ENCODE assay signal across 18 mouse cellular contexts in genomic region chr10:44478091-44478490, GRCm38 (mm10). TPM values are rescaled to one million over a fixed set of nuclear protein-coding genes. Genes with fewer than 3 reads are reported as not detected.
DNase-seq lines count a peak whose midpoint lies in the region; ATAC-seq lines count a peak whose summit lies in the region.
"Had no signal": no experiment of that assay in that cellular context is flagged by ENCODE, and none has a peak within 500 bp of the region (broad histone marks: within the 10 kb centered on the region; RNA-seq: fewer than 3 reads in every experiment).

No protein-coding gene starts in this region.

- H3K27ac ChIP-seq in kidney, embryonic 14.5 days (ENCODE audit: low read depth, low read length) = no peak overlapping the region
- peak overlapping the region; percentile 53 for H3K27ac ChIP-seq in intestine, embryonic 16.5 days (ENCODE audit: low read length)
- no peak overlapping the region for H3K27ac ChIP-seq in midbrain, embryonic 14.5 days (replicated peaks; ENCODE audit: low read depth, low read length)
- H3K27ac ChIP-seq: hindbrain, embryonic 10.5 days; liver, embryonic 14.5 days; neural tube, embryonic 13.5 days had no signal

- H3K4me3 ChIP-seq in kidney, embryonic 14.5 days (ENCODE audit: low read length) = no peak overlapping the region
- no peak overlapping the region for H3K4me3 ChIP-seq in intestine, embryonic 16.5 days (ENCODE audit: low read length)
- H3K4me3 ChIP-seq in midbrain, embryonic 14.5 days (replicated peaks; ENCODE audit: low read depth, low read length) = no peak overlapping the region
- H3K4me3 ChIP-seq: hindbrain, embryonic 10.5 days; neural tube, embryonic 13.5 days had no signal

- DNase-seq in heart, adult 11 months = peak; percentile 87
- DNase-seq in heart, adult 18-20 months = no peak
- peak; percentile 37 for DNase-seq in kidney, adult 18-20 months
- DNase-seq in kidney, postnatal 36 days = peak; percentile 65 to 70
- DNase-seq in midbrain, embryonic 14.5 days = no peak
- DNase-seq: adrenal gland, adult 8-10 months; cerebellum, adult 11 months; lung, postnatal 14 days; right cerebral cortex, postnatal 25 days; thymus, postnatal 36 days had no signal

- no peaks in the 10 kb centered on the region for H3K4me1 ChIP-seq in kidney, embryonic 14.5 days (ENCODE audit: control insufficient read depth, insufficient read depth, low read length)
- H3K4me1 ChIP-seq in intestine, embryonic 16.5 days (ENCODE audit: control insufficient read depth, insufficient read depth, low read length) = peaks cover 19% of the 10 kb centered on the region
- H3K4me1 ChIP-seq in midbrain, embryonic 14.5 days (ENCODE audit: control insufficient read depth, insufficient read depth, low read length) = no peaks in the 10 kb centered on the region
- H3K4me1 ChIP-seq: neural tube, embryonic 13.5 days had no signal

- peaks cover 3% of the 10 kb centered on the region; the same call in 1 of the 2 replicates for H3K27me3 ChIP-seq in kidney, embryonic 14.5 days (ENCODE audit: control insufficient read depth, insufficient read depth, low read length)
- H3K27me3 ChIP-seq in intestine, embryonic 16.5 days (replicated peaks; ENCODE audit: control insufficient read depth, insufficient read depth, low read length) = no peaks in the 10 kb centered on the region
- no peaks in the 10 kb centered on the region for H3K27me3 ChIP-seq in midbrain, embryonic 14.5 days (ENCODE audit: control insufficient read depth, insufficient read depth, low read length)
- H3K27me3 ChIP-seq: CH12.LX had no signal

- no peaks in the 10 kb centered on the region for H3K9me3 ChIP-seq in kidney, embryonic 14.5 days (ENCODE audit: control insufficient read depth, low read length)
- no peaks in the 10 kb centered on the region for H3K9me3 ChIP-seq in intestine, embryonic 16.5 days (ENCODE audit: control insufficient read depth, low read length)
- H3K9me3 ChIP-seq in midbrain, embryonic 14.5 days (ENCODE audit: control insufficient read depth, low read length) = no peaks in the 10 kb centered on the region
- H3K9me3 ChIP-seq: hindbrain, embryonic 10.5 days; neural tube, embryonic 13.5 days had no signal

- no peak overlapping the region for H3K9ac ChIP-seq in kidney, embryonic 14.5 days (ENCODE audit: low read depth, low read length)
- no peak overlapping the region for H3K9ac ChIP-seq in intestine, embryonic 16.5 days (ENCODE audit: low read depth, low read length)
- no peak overlapping the region for H3K9ac ChIP-seq in midbrain, embryonic 14.5 days (replicated peaks; ENCODE audit: low read length)
- H3K9ac ChIP-seq: liver, embryonic 14.5 days; neural tube, embryonic 13.5 days had no signal

- 55% methylated on average over 5 of the region's 5 CpGs for WGBS in kidney, embryonic 14.5 days
- WGBS in intestine, embryonic 16.5 days = 49% methylated on average over 5 of the region's 5 CpGs
- WGBS in midbrain, embryonic 14.5 days = 66% methylated on average over 5 of the region's 5 CpGs

- no peaks in the 10 kb centered on the region for H3K36me3 ChIP-seq in kidney, embryonic 14.5 days (ENCODE audit: control insufficient read depth, insufficient read depth, low read length)
- no peaks in the 10 kb centered on the region for H3K36me3 ChIP-seq in intestine, embryonic 16.5 days (ENCODE audit: control insufficient read depth, insufficient read depth, low read length)
- no peaks in the 10 kb centered on the region for H3K36me3 ChIP-seq in midbrain, embryonic 14.5 days (ENCODE audit: control insufficient read depth, insufficient read depth, low read length)
- H3K36me3 ChIP-seq: hindbrain, embryonic 10.5 days; neural tube, embryonic 13.5 days had no signal

- no peak overlapping the region for H3K4me2 ChIP-seq in kidney, embryonic 14.5 days (replicated peaks; ENCODE audit: low read depth, low read length)
- H3K4me2 ChIP-seq in intestine, embryonic 16.5 days (ENCODE audit: low read depth, low read length) = 0 out of 2 replicates have a peak overlapping the region, but pooled peaks have one; percentile 11
- H3K4me2 ChIP-seq in midbrain, embryonic 14.5 days (ENCODE audit: low read length) = no peak overlapping the region
- H3K4me2 ChIP-seq: midbrain, embryonic 11.5 days; neural tube, embryonic 13.5 days had no signal

- no peak for ATAC-seq in kidney, embryonic 14.5 days (ENCODE audit: low FRiP score, low TSS enrichment)
- no peak for ATAC-seq in intestine, embryonic 16.5 days
- ATAC-seq in midbrain, embryonic 14.5 days (ENCODE audit: low FRiP score, low TSS enrichment) = no peak
- ATAC-seq: forebrain, embryonic 16.5 days had no signal

RNA-seq across cellular contexts. Expression of gene Prdm1, which starts 50.2 kb away (rescaled TPM):
- total RNA-seq in heart, adult 18-20 months (2021) = 1 to 10 TPM in 1 of 2 experiments, under 1 TPM in 1; 0.46 to 1.6 TPM
- 1.9 and 2.0 TPM in 2 replicates for polyA plus RNA-seq in kidney, embryonic 14.5 days (2014; fragmentation: Nextera tagmentation; extraction: Ambion mirVana)
- polyA plus RNA-seq in intestine, embryonic 16.5 days (2015; fragmentation: Nextera tagmentation; extraction: Ambion mirVana) = 22.1 and 28.4 TPM in 2 replicates
- 0.61 and 0.97 TPM in 2 replicates for polyA plus RNA-seq in midbrain, embryonic 14.5 days (2014; fragmentation: Nextera tagmentation; extraction: Ambion mirVana)

Comparison
In these comparisons a context has a peak if more than half of its experiments do, and no peak if none do; other contexts are left out.
1. DNase-seq: peak in heart, adult 11 months (single experiment), kidney, adult 18-20 months (single experiment) and kidney, postnatal 36 days (2 of 2); none in heart, adult 18-20 months (0 of 2) and midbrain, embryonic 14.5 days (single experiment).